In genomic region chr2:181397207-181397761, GRCm38 (mm10) we compare ENCODE assay signal across 18 mouse cellular contexts. TPM values are rescaled to one million over a fixed set of nuclear protein-coding genes. Genes with fewer than 3 reads are reported as not detected.
DNase-seq lines count a peak whose midpoint lies in the region; ATAC-seq lines count a peak whose summit lies in the region.
"Had no signal": no experiment of that assay in that cellular context is flagged by ENCODE, and none has a peak within 500 bp of the region (broad histone marks: within the 10 kb centered on the region; RNA-seq: fewer than 3 reads in every experiment).

No protein-coding gene starts in this region.

- peak overlapping the region; percentile 11; the same call in 1 of the 2 replicates for H3K4me2 ChIP-seq in heart, embryonic 15.5 days
- no peak overlapping the region for H3K4me2 ChIP-seq in lung, embryonic 16.5 days (ENCODE audit: low read depth, low read length)
- H3K4me2 ChIP-seq: midbrain, embryonic 13.5 days had no signal

- H3K36me3 ChIP-seq in heart, embryonic 15.5 days = 0 out of 2 replicates have a peak, but pooled peaks cover 5% of the 10 kb centered on the region
- no peaks in the 10 kb centered on the region for H3K36me3 ChIP-seq in lung, embryonic 16.5 days (ENCODE audit: control insufficient read depth, insufficient read depth, low read length)

- H3K27ac ChIP-seq in heart, embryonic 15.5 days = peak overlapping the region; percentile 89
- H3K27ac ChIP-seq in lung, embryonic 16.5 days (ENCODE audit: low read length) = no peak overlapping the region
- H3K27ac ChIP-seq: forebrain, embryonic 10.5 days; hindbrain, postnatal 0 days; macrophage; midbrain, embryonic 13.5 days had no signal

- 31% methylated on average over 5 of the region's 5 CpGs for WGBS in heart, embryonic 15.5 days
- 63% methylated on average over 5 of the region's 5 CpGs for WGBS in lung, embryonic 16.5 days

- intact Hi-C loops in heart, postnatal 36 days (cut with DNase I) = no loop called here

- peak; percentile 71 for ATAC-seq in heart, embryonic 15.5 days (replicated peaks; ENCODE audit: insufficient number of reproducible peaks, insufficient read depth, low FRiP score, low read depth)
- ATAC-seq in lung, embryonic 16.5 days (ENCODE audit: low read depth) = peak; percentile 51
- ATAC-seq: hindbrain, postnatal 0 days; midbrain, embryonic 13.5 days had no signal

- DNase-seq in adrenal gland, postnatal 14 days = peak; percentile 36
- DNase-seq in adrenal gland, adult 18-20 months (ENCODE audit: low spot score in 2 of 2) = no peak
- DNase-seq in heart, postnatal 36 days = no peak
- no peak for DNase-seq in lung, postnatal 25 days (ENCODE audit: low spot score)
- DNase-seq in MN1 (ENCODE audit: low spot score) = peak; percentile 55
- DNase-seq in left cerebral cortex, adult 18-20 months (ENCODE audit: low spot score in 2 of 2) = no peak
- DNase-seq: B cell, adult 2 months; cerebellum, adult 11-12 months; gastrocnemius, postnatal 36 days; kidney, adult 18-20 months; kidney, postnatal 36 days; thymus, adult 2 months had no signal

- no peaks in the 10 kb centered on the region for H3K9me3 ChIP-seq in heart, embryonic 15.5 days (replicated peaks)
- no peaks in the 10 kb centered on the region for H3K9me3 ChIP-seq in lung, embryonic 16.5 days (ENCODE audit: control insufficient read depth, low read length)
- H3K9me3 ChIP-seq: forebrain, embryonic 10.5 days; midbrain, embryonic 13.5 days had no signal

- H3K4me1 ChIP-seq in heart, embryonic 15.5 days (replicated peaks) = peaks cover 16% of the 10 kb centered on the region
- H3K4me1 ChIP-seq in lung, embryonic 16.5 days (replicated peaks; ENCODE audit: control insufficient read depth, insufficient read depth, low read length) = peaks cover 5% of the 10 kb centered on the region
- H3K4me1 ChIP-seq: forebrain, embryonic 10.5 days had no signal

- H3K4me3 ChIP-seq in heart, embryonic 15.5 days = no peak overlapping the region
- H3K4me3 ChIP-seq in lung, embryonic 16.5 days (ENCODE audit: low read length) = no peak overlapping the region
- H3K4me3 ChIP-seq: forebrain, embryonic 10.5 days; midbrain, embryonic 13.5 days had no signal

- no peaks in the 10 kb centered on the region for H3K27me3 ChIP-seq in heart, embryonic 15.5 days
- no peaks in the 10 kb centered on the region for H3K27me3 ChIP-seq in lung, embryonic 16.5 days (ENCODE audit: control insufficient read depth, insufficient read depth, low read depth, low read length)
- H3K27me3 ChIP-seq: midbrain, embryonic 13.5 days had no signal

- H3K9ac ChIP-seq in heart, embryonic 15.5 days = peak overlapping the region; percentile 24; the same call in 1 of the 2 replicates
- no peak overlapping the region; the same call in 1 of the 2 replicates for H3K9ac ChIP-seq in lung, embryonic 16.5 days (ENCODE audit: low read length)
- H3K9ac ChIP-seq: midbrain, embryonic 13.5 days had no signal

RNA-seq across cellular contexts. Expression of gene Lime1, which starts 17.4 kb away (rescaled TPM):
- 15.5 and 24.2 TPM in 2 replicates for total RNA-seq in adrenal gland, postnatal 14 days (2021)
- total RNA-seq in adrenal gland, adult 18-20 months (2021) = 10 to 100 TPM; 17.1 to 23.0 TPM
- 12.0 and 18.9 TPM in 2 replicates for polyA plus RNA-seq in heart, embryonic 15.5 days (2015; fragmentation: Nextera tagmentation; extraction: Ambion mirVana)
- 1 to 10 TPM; 5.1 to 6.7 TPM for total RNA-seq in heart, postnatal 36 days (2021)
- 20.7 and 24.0 TPM in 2 replicates for polyA plus RNA-seq in lung, embryonic 16.5 days (2015; fragmentation: Nextera tagmentation; extraction: Ambion mirVana)
- 10 to 100 TPM; 34.4 to 35.6 TPM for total RNA-seq in left cerebral cortex, adult 18-20 months (2021)

RNA-seq across cellular contexts. Expression of gene Arfrp1, which starts 32.1 kb away (rescaled TPM):
- 36.4 and 49.3 TPM in 2 replicates for total RNA-seq in adrenal gland, postnatal 14 days (2021)
- 10 to 100 TPM; 48.9 to 51.8 TPM for total RNA-seq in adrenal gland, adult 18-20 months (2021)
- 53.2 and 59.4 TPM in 2 replicates for polyA plus RNA-seq in heart, embryonic 15.5 days (2015; fragmentation: Nextera tagmentation; extraction: Ambion mirVana)
- 10 to 100 TPM; 52.2 to 55.4 TPM for total RNA-seq in heart, postnatal 36 days (2021)
- polyA plus RNA-seq in lung, embryonic 16.5 days (2015; fragmentation: Nextera tagmentation; extraction: Ambion mirVana) = 60.8 and 62.0 TPM in 2 replicates
- 10 to 100 TPM; 43.9 to 48.5 TPM for total RNA-seq in left cerebral cortex, adult 18-20 months (2021)

RNA-seq across cellular contexts. Expression of gene Zgpat, which starts 32.6 kb away (rescaled TPM):
- 35.3 and 37.9 TPM in 2 replicates for total RNA-seq in adrenal gland, postnatal 14 days (2021)
- 10 to 100 TPM; 50.8 to 51.0 TPM for total RNA-seq in adrenal gland, adult 18-20 months (2021)
- 24.1 and 32.2 TPM in 2 replicates for polyA plus RNA-seq in heart, embryonic 15.5 days (2015; fragmentation: Nextera tagmentation; extraction: Ambion mirVana)
- 10 to 100 TPM; 17.6 to 22.3 TPM for total RNA-seq in heart, postnatal 36 days (2021)
- polyA plus RNA-seq in lung, embryonic 16.5 days (2015; fragmentation: Nextera tagmentation; extraction: Ambion mirVana) = 39.2 and 39.4 TPM in 2 replicates
- total RNA-seq in left cerebral cortex, adult 18-20 months (2021) = 10 to 100 TPM; 66.0 to 67.6 TPM

Comparison
In these comparisons a context has a peak if more than half of its experiments do, and no peak if none do; other contexts are left out.
1. DNase-seq: peak in adrenal gland, postnatal 14 days (single experiment) and MN1 (single experiment); none in adrenal gland, adult 18-20 months (0 of 2), heart, postnatal 36 days (0 of 2), lung, postnatal 25 days (single experiment) and left cerebral cortex, adult 18-20 months (0 of 2).